Mouse (Mus musculus) left cerebral cortex, postnatal 14 days (tissue): ENCODE measurements at regions not wholly inside any gene's neighbourhood (a gene's known extent, or its start where the extent isn't known, plus 50 kb on each side); places are given as distances from the start of the nearest gene placed in this dataset.
"Not testable (repeated sequence)": the region's sequence is repeated elsewhere in the genome, so short reads cannot be mapped to it uniquely, and the experiment has no call there.

Source experiments
- DNase-seq, 2 experiments: peaks; one replicate each; pipeline ENCODE4 v3.0.0; 2021 to 2022; ENCODE audit warnings: low spot score in 2 of 2, mixed read lengths in 1 of 2
- intact Hi-C: fragments of 180-260 bp; cut with DNase I; formaldehyde crosslinking; loops from one replicate; pipeline ENCODE4 v1.15.1; 2025

DNA sequence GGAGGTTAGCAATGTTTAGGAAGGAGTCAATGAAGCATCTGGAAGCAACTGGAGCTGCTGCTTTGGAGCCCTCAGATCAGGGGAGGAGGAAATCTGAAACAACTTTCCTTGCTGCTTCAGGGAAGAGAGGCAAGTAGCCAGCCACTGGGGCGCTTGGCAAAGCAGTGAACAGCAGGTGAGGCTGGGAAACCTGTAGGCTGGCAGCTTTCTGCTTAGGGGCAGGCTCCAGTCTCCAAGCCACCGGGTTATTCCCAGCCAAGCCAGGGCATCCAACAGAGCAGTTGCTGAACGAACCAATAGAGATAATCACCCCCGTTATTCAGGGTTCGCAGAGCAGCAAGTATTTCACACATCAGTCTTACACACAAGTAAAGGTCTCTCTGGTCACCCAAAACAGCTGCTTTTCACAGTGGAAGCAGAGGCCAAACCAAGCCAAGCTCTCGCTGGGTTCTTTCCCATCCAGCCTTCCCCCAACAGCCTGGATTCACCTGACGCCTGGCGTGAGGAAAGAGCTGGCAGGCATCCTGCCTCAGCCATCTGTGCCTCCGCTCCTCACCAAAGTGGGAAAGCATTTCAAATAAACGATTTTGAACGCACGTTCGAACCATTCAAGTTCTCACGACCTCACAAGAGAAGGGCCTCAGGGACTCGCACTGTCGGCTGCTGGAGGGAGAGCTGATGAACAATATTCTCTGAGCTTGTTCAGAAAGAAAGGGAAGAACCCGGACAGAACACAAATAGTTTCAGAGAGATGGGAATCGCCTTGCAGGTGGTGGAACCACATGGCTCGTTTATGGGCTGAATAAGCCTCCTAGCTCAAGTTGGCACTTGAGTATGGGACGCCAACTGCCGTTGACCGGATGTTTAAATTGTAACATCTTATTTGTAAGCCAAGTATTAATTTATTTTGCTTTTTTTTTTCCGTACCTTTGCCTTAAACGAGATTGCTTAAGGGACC lies 454.8 kb upstream of the Jmjd1c start:
- intact Hi-C loops = no loop called here
- DNase-seq = peak; percentile 41 to 54

DNA sequence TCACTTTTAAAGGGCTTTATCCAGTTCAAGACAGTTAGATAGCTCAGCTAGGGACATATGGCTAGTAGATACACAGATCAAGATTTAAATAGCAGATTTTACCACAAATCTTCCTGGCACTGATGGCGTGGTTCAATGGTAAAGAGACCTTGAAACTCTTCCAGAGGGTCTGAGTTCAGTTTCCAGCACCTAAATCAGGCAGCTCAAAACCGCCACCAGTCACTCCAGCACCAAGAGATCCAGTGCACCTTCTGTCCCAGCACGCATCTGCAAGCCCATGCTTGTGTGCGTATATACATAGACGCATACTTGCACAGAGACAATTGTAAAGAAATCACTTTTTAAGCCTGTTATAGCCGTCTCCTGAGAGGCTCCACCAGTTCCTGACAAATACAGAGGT lies 454.0 kb upstream of the Jmjd1c start:
- no peak for DNase-seq
- intact Hi-C loops = no loop called here

- intact Hi-C loops = no loop called here
- no peak for DNase-seq
These were observed 452.8 kb upstream of the Jmjd1c start for GRCm38 (mm10) chr10:66643160-66643559.

DNA sequence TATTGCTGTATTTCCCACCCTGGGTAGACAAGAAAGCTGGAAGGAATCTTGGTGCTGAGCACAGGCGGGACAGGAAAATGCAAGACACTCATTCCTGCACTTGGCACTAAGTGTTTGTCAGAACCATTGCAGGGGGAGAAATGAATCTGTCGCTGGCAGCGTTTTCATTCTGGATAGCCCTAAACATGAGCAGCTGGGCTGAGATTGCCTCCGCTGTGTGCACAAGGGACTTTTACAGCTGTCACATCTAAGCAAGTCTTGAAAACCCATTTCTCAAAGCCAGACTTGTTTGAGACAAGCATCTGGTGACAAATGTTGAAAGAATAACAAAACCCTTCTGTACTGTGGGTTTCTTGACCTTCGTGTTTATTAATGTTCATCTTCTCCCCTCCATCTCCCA lies 438.4 kb upstream of the Jmjd1c start:
- intact Hi-C loops = no loop called here
- peak; percentile 12 to 24 for DNase-seq

GRCm38 (mm10) chr10:66683160-66683559 lies 412.8 kb upstream of the Jmjd1c start:
- intact Hi-C loops = no loop called here
- DNase-seq = no peak

DNA sequence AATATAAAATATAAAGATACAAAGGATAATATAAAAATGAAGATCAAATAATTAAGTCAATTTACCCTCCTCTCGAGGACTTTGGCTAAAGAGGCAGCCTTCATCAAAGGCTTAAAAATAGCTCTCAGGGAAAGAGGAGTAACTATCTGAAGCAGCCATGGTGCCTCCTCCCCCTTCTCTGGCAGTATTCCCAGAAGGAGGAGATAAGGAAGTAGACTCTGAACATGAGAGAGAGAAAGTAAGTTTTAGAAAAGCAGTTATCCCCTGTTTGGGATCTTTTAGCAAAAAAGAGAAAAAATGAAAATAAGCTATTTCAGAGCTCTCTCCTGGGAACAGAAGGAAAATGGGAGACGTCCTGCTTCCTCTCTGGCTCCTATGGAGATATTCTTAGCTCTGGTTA lies 406.7 kb upstream of the Jmjd1c start:
- DNase-seq = not testable (repeated sequence)

DNA sequence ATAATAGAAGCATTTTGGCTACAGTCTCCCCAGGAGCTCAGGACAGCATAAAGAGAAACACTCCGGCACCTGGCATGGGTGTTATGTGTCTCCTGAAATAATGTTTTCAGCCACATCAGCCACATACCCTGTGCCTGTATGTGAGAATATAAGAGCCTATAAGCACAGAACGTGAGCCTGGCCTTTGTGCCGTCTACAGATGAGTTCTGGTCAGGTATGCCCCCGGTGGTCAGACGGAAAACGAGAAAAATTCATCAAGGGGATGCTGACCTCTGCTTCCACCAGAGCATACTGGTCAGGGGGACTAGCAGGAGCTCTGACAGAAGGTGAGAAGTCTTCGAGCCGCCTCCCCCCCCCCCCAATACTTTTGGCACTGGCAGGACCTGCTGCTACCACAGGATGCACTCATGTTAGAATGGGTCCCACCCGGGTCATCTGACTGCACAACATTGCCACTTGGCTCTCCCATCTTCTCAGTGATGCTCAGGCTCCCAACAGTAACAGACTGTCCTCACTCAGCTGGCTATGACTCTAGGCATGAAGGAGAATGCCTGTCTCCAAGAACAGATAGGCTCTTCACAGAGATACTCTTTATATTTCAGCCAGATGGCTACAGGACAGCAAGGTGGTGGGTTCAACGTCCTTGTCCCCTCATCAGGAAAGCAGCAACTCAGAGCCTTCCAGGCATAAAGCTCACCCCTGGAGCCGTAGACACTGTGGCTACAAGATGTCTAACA lies 401.2 kb upstream of the Jmjd1c start:
- intact Hi-C loops = no loop called here
- DNase-seq = no peak

More for the DNA sequence above, 406.7 kb upstream of the Jmjd1c start:
- intact Hi-C loops = not testable (repeated sequence)

GRCm38 (mm10) chr10:66714926-66715325 lies 381.0 kb upstream of the Jmjd1c start:
- intact Hi-C loops, DNase-seq: not testable (repeated sequence)

DNA sequence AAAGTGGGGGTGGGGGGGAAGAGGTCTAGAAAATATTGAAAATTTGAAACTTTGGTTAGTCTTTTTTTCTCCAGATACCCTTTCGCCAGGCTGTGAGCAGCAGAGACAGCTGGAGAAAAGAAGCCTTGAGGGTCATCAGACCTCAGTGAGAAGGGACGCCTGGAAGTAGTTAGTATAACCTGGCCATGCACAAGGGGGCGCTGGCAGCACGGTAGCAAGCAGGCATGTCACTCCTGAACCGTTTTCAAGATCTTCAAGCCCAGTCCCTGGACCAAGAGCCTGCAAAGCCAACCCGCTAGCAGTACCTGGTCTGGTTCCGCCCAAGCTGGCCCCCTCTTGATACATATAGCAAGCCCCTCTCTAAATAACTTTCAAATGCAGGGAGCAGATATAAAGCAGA lies 378.0 kb upstream of the Jmjd1c start:
- intact Hi-C loops = no loop called here
- no peak for DNase-seq

- intact Hi-C loops = no loop called here
- DNase-seq = no peak
These were observed 376.1 kb upstream of the Jmjd1c start for GRCm38 (mm10) chr10:66719796-66720195.

GRCm38 (mm10) chr10:66733631-66734030 lies 362.3 kb upstream of the Jmjd1c start:
- DNase-seq = no peak
- intact Hi-C loops = no loop called here

- DNase-seq = peak; percentile 17 to 29
- intact Hi-C loops = no loop called here
These were observed 361.1 kb upstream of the Jmjd1c start for GRCm38 (mm10) chr10:66734853-66735252.

DNA sequence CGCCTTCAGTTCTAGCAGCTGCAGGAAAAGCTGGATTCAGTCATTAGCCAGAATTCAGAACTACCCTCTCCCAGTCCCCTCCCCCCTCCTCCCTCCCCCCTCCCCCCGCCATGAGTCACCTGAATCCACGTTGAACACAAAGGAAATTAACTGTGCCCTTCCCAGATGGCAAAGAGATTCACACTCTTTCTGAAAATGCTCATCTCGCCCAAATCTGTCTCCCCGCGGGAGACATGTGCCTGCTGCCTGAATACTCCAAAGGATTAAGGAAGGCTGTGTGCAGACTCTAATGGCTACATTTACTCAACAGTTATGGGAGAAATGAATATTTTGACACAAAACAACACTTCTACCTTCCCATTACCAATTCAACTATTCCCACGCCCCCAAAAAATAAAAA lies 356.9 kb upstream of the Jmjd1c start:
- DNase-seq = no peak
- intact Hi-C loops = no loop called here

DNA sequence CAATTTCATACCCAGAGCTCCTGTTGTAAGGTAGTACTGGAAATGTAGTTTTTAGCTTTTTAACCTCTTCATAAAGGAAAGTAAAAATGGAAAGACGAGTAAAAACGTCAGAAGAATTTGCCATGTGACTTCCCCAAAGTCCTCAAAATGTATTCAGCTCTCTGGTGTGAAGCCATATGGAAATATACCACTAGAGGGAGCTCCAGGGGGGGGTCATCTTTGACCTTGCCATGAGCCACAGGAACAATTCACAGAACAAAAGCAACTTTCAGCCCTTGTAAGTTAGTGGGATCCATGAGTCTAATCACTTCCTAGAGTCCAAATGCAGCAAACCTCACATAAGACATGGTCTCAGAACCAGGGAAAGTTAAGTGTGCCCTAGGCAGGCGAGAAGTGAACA lies 354.1 kb upstream of the Jmjd1c start:
- intact Hi-C loops = no loop called here
- DNase-seq = no peak

DNA sequence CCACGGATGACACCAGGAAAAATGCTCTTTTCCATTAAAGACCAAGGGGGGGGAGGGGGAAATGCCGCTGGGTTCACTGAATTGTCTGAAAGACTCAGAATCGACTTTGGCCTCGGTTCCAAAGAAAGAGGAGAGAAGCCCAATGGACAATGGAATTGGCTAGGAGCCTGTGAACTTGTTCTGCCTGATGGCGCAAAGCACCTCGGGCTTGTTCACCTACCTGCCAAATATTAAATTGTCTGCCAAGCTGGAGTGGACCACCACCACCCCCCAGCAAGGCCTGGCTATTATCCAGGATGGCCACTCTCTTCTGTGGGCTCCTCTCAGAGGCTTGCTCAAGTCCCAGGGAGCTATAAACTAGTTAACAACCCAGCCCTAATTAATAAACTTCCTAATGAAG lies 352.7 kb upstream of the Jmjd1c start:
- DNase-seq = no peak
- intact Hi-C loops = no loop called here

DNA sequence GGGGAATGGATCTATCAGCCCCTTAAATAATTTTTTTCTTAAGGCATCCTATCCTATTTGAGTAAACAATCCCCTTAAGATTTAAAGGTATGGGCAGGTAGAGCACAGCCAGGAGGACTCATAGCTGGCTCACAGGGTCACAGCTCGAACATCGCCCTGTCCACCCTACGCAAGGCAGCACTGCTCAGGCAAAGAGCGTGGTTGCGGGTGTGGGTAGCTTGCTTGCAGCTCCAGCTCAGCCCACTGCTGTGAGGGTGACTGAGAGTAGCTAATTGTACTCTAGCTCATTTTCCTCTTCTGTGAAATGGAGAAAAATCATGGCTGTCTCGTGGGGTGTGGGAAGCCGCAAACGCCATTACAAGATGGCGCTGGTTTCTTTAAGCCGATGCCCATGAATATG lies 350.1 kb upstream of the Jmjd1c start:
- intact Hi-C loops = no loop called here
- no peak for DNase-seq

DNA sequence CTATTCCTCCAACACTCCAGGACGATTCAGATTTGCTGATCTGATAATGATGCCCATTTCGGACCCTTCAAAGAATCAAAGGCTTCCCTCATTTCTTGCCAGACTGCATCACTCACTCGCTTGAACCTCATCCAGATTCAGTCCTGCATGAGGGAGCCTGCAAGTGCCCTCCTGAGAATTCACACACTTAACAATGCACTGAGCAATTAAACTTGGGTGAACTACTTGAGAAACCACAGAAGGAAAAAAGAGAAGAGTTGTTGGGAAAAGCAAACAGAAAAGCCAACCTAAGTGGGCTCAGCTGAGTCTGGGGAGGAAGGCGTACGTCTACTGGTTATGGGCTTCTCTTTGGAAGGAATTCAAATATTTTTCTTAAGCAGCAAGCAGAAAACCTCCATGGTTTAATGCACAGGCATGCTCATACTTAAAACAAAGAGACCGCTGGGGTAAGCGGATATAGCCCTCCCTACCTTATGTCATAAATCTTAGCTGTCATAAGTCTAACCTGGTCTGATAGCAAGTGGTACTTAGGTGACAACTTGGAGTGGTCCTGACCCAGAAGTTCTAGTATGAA lies 343.6 kb upstream of the Jmjd1c start:
- no peak for DNase-seq
- intact Hi-C loops = no loop called here

DNA sequence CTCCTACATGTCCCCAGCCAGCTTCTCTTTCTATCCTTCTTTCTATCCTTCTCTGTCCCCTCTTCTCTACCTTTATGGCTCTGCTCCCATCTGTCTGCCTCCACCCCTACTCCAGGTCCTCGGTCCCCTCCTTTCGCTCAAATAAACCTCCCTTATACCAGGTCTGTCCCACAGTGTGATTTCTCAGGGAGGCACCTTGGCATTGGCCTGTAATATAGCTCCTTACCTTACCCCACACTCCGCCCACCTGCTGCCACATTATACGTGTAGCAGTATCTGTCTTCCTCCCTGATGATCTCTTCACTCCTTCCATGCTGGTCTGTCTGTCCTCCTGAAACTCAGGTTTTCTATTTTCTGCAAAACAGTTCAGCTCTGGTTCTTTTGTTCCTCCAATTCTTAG lies 339.1 kb upstream of the Jmjd1c start:
- intact Hi-C loops = no loop called here

DNA sequence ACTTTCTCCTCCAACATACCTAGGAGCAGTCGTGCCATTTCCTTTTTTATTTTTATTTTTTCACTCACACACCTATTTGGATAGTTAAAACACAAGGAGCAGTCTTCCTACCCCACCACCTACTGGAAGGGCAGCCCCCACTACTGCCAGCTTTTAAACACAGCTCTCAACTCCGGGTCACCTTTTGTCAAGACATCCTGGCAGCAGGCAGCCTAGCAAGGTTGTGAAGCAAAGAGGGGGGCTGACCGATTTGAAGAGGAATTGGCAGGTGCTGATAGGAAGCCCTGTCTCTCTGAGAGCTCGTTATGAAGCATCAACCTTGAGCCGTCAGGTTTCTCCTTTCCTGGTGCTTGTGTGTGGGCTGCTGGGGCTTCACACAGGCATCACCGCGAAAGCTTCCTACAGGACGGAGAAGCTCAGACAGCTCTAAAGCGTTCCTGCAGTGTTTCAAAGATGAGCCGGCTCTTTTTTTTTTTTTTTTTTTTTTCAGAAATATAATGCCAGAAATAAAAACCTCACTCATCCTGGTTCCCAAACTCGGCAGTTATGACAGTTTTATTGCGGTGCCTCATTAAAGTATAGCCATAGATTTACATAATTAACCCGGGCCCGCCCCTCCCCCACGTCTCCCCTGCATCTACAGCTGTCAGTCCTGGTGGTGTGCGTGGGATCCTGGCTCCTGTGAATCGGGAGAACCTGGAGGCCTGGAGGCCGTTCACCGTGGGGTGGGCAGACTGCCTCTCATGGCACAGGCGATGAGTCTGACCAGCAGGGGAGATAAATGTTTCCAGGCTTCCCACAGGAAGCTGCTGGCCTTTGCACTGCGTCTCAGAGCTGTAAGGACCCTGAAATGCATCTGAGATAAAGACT lies 325.5 kb upstream of the Jmjd1c start:
- intact Hi-C loops = no loop called here
- peak; percentile 35 to 38 for DNase-seq

More for the DNA sequence above, 339.1 kb upstream of the Jmjd1c start:
- no peak for DNase-seq
